Mouse (Mus musculus) liver, embryonic 14.5 days (tissue): ENCODE results near the gene Mapre3.
A peak's percentile ranks its signal among the peaks of the same experiment; 100 is the strongest.

Experiments
- CTCF ChIP-seq: IDR thresholded peaks from 2 replicates; pipeline ENCODE4 v1.5.1; 2016; ENCODE audit warnings: antibody characterized with exemption, low read depth, control low read depth
- EP300 ChIP-seq: IDR thresholded peaks from 2 replicates; pipeline ENCODE4 v1.6.1; 2016; ENCODE audit warnings: antibody characterized with exemption, low read depth

- TF ChIP-seq CTCF (peak; percentile 23), EP300 (no peak)
Measured at GRCm38 (mm10) chr5:30855674-30856073, 41.2 kb downstream of the Mapre3 start.
